Comparison of ENCODE assay signal across 8 mouse cellular contexts in the genomic region with DNA sequence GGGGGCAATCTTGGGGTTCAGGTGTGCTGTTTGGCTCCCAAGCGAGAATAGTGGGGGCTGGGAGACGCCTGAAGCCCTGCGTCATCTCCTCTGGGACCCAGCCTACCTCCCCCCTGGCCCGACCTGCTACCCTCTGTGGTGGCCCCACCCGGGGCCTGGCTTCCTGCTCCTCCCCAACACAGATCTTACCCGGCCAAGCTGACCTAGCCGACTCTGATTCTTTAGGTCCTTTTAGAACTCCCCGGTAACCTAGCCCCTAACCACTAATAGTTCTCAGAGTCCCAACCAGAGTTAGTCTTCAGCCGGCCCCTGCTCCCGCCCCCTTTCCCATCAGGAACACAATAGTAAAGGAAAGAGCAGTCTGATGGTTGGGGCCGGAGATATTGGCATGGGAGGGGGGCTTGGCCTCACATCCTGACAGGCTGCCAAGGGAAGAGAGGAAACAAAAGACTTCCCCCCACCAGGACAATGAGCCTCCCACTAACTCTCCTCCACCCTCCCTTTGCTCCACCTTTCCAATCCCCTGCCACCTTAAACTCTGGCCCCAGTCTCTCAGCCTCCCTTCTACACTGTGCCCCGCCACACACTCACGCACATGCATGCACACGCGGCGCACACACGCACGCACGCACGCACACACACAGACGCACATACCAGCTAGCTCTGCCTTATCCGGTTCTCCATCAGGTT. TPM values are rescaled to one million over a fixed set of nuclear protein-coding genes. Genes with fewer than 3 reads are reported as not detected.
A peak's percentile ranks its signal among the peaks of the same experiment; 100 is the strongest.
DNase-seq lines count a peak whose midpoint lies in the region; ATAC-seq lines count a peak whose summit lies in the region.

No protein-coding gene starts in this region.

- H3K4me3 ChIP-seq in hindbrain, embryonic 16.5 days (ENCODE audit: low read length) = peak overlapping the region; percentile 43
- H3K4me3 ChIP-seq in liver, embryonic 11.5 days (ENCODE audit: low read depth, low read length) = peak overlapping the region; percentile 54; the same call in 1 of the 2 replicates

- peak; percentile 68 for ATAC-seq in hindbrain, embryonic 16.5 days
- ATAC-seq in liver, embryonic 11.5 days (replicated peaks; ENCODE audit: low FRiP score) = peak; percentile 38; the same call in 1 of the 2 replicates

- peaks cover 10% of the 10 kb centered on the region for H3K4me1 ChIP-seq in hindbrain, embryonic 16.5 days (ENCODE audit: control insufficient read depth, insufficient read depth, low read depth, low read length)
- peaks cover 28% of the 10 kb centered on the region for H3K4me1 ChIP-seq in liver, embryonic 11.5 days (replicated peaks; ENCODE audit: control insufficient read depth, insufficient read depth, low read length)

- peak overlapping the region; percentile 80 for H3K27ac ChIP-seq in hindbrain, embryonic 16.5 days (ENCODE audit: low read depth, low read length)
- peak overlapping the region; percentile 75 for H3K27ac ChIP-seq in liver, embryonic 11.5 days (ENCODE audit: low read depth, low read length)

- 7% methylated on average over 21 of the region's 22 CpGs for WGBS in hindbrain, embryonic 16.5 days
- 17% methylated on average over 22 of the region's 22 CpGs for WGBS in liver, embryonic 11.5 days

- H3K27me3 ChIP-seq in hindbrain, embryonic 16.5 days (replicated peaks; ENCODE audit: control insufficient read depth, insufficient read depth, low read length) = no peaks in the 10 kb centered on the region
- no peaks in the 10 kb centered on the region for H3K27me3 ChIP-seq in liver, embryonic 11.5 days (replicated peaks; ENCODE audit: control insufficient read depth, insufficient read depth, low read length)

- no peaks in the 10 kb centered on the region for H3K9me3 ChIP-seq in hindbrain, embryonic 16.5 days (ENCODE audit: control insufficient read depth, low read length)
- H3K9me3 ChIP-seq in liver, embryonic 11.5 days (ENCODE audit: control insufficient read depth, low read length) = no peaks in the 10 kb centered on the region

- H3K36me3 ChIP-seq in hindbrain, embryonic 16.5 days (ENCODE audit: control insufficient read depth, insufficient read depth, low read length) = no peaks in the 10 kb centered on the region
- no peaks in the 10 kb centered on the region for H3K36me3 ChIP-seq in liver, embryonic 11.5 days (ENCODE audit: control insufficient read depth, insufficient read depth, low read length)

- peak overlapping the region; percentile 91 for H3K4me2 ChIP-seq in hindbrain, embryonic 16.5 days (ENCODE audit: low read length)
- H3K4me2 ChIP-seq in liver, embryonic 11.5 days = peak overlapping the region; percentile 91

- peak; percentile 61 for DNase-seq in right cerebral cortex, postnatal 4 days
- no peak for DNase-seq in right cerebral cortex, adult 2 months (ENCODE audit: low spot score in 2 of 2)
- DNase-seq in cerebellum, postnatal 10 days = peak; percentile 67 to 68
- peak; percentile 71 for DNase-seq in gastrocnemius, postnatal 25 days
- DNase-seq in liver, embryonic 11.5 days (ENCODE audit: low spot score) = no peak
- DNase-seq in natural killer cell, adult 2 months (ENCODE audit: low spot score in 2 of 2) = peak; percentile 13 to 17
- DNase-seq in thymus, postnatal 10 days (ENCODE audit: low spot score in 2 of 2) = no peak

- H3K9ac ChIP-seq in hindbrain, embryonic 16.5 days (ENCODE audit: low read depth, low read length) = peak overlapping the region; percentile 67
- H3K9ac ChIP-seq in liver, embryonic 11.5 days (ENCODE audit: low read depth, low read length) = peak overlapping the region; percentile 69

RNA-seq across cellular contexts. Expression of a gene that starts 6.0 kb away (rescaled TPM):
- total RNA-seq in gastrocnemius, postnatal 25 days (2021) = 1 to 10 TPM; 2.3 to 3.1 TPM
- polyA plus RNA-seq in hindbrain, embryonic 16.5 days (2015; fragmentation: Nextera tagmentation; extraction: Ambion mirVana) = 24.5 and 26.7 TPM in 2 replicates
- polyA plus RNA-seq in liver, embryonic 11.5 days (2014; fragmentation: Nextera tagmentation; extraction: Ambion mirVana) = 6.4 and 7.0 TPM in 2 replicates

RNA-seq across cellular contexts. Expression of a gene that starts 10.5 kb away (rescaled TPM):
- total RNA-seq in gastrocnemius, postnatal 25 days (2021) = 10 to 100 TPM; 13.4 to 15.8 TPM
- polyA plus RNA-seq in hindbrain, embryonic 16.5 days (2015; fragmentation: Nextera tagmentation; extraction: Ambion mirVana) = 5.8 and 9.2 TPM in 2 replicates
- 28.2 and 29.9 TPM in 2 replicates for polyA plus RNA-seq in liver, embryonic 11.5 days (2014; fragmentation: Nextera tagmentation; extraction: Ambion mirVana)

RNA-seq across cellular contexts. Expression of a gene that starts 25.2 kb away (rescaled TPM):
- 1 to 10 TPM; 5.2 to 5.3 TPM for total RNA-seq in gastrocnemius, postnatal 25 days (2021)
- polyA plus RNA-seq in hindbrain, embryonic 16.5 days (2015; fragmentation: Nextera tagmentation; extraction: Ambion mirVana) = 13.2 and 17.3 TPM in 2 replicates
- polyA plus RNA-seq in liver, embryonic 11.5 days (2014; fragmentation: Nextera tagmentation; extraction: Ambion mirVana) = 31.0 and 31.6 TPM in 2 replicates

RNA-seq across cellular contexts. Expression of a gene that starts 32.0 kb away (rescaled TPM):
- 10 to 100 TPM; 38.5 to 44.7 TPM for total RNA-seq in gastrocnemius, postnatal 25 days (2021)
- polyA plus RNA-seq in hindbrain, embryonic 16.5 days (2015; fragmentation: Nextera tagmentation; extraction: Ambion mirVana) = 88.1 and 100 TPM in 2 replicates
- 165 and 169 TPM in 2 replicates for polyA plus RNA-seq in liver, embryonic 11.5 days (2014; fragmentation: Nextera tagmentation; extraction: Ambion mirVana)

RNA-seq across cellular contexts. Expression of a gene that starts 45.0 kb away (rescaled TPM):
- total RNA-seq in gastrocnemius, postnatal 25 days (2021) = 10 to 100 TPM; 18.3 to 24.4 TPM
- 25.5 and 29.6 TPM in 2 replicates for polyA plus RNA-seq in hindbrain, embryonic 16.5 days (2015; fragmentation: Nextera tagmentation; extraction: Ambion mirVana)
- polyA plus RNA-seq in liver, embryonic 11.5 days (2014; fragmentation: Nextera tagmentation; extraction: Ambion mirVana) = 13.3 and 13.5 TPM in 2 replicates

Comparison
In these comparisons a context has a peak if more than half of its experiments do, and no peak if none do; other contexts are left out.
1. DNase-seq: peak in right cerebral cortex, postnatal 4 days (single experiment), cerebellum, postnatal 10 days (2 of 2), gastrocnemius, postnatal 25 days (single experiment) and natural killer cell, adult 2 months (2 of 2); none in right cerebral cortex, adult 2 months (0 of 2), liver, embryonic 11.5 days (single experiment) and thymus, postnatal 10 days (0 of 2).